Mouse (Mus musculus) forebrain, postnatal 0 days (tissue): ENCODE measurements around the gene Dchs1. TPM values are rescaled to one million over a fixed set of nuclear protein-coding genes. Genes with fewer than 3 reads are reported as not detected.
A peak's percentile ranks its signal among the peaks of the same experiment; 100 is the strongest.

Experiments
- ATAC-seq: fragments of 200-750 bp; cut with Nextera tagmentation; 2 replicates; pipeline ENCODE4 v1.8.0; 2017; ENCODE audit warnings: mild to moderate bottlenecking, moderate library complexity
- DNase-seq: peaks from one replicate; pipeline ENCODE4 v3.0.0-alpha.2; 2015
- H3K27ac ChIP-seq: fragments of 300-500 bp; sonication (generic); 2 replicates; pipeline ENCODE4 v1.5.1; 2014; ENCODE audit warnings: low read depth, mild to moderate bottlenecking, antibody characterized with exemption, low read length, moderate library complexity, mixed read lengths
- H3K27me3 ChIP-seq: fragments of 300-500 bp; sonication (generic); 2 replicates; pipeline ENCODE4 v1.6.1; 2014; ENCODE audit warnings: mild to moderate bottlenecking, low read length, mixed read lengths; ENCODE audit not compliant: insufficient read depth
- H3K36me3 ChIP-seq: fragments of 300-500 bp; sonication (generic); 2 replicates; pipeline ENCODE4 v1.6.1; 2014; ENCODE audit warnings: mild to moderate bottlenecking, moderate library complexity; ENCODE audit not compliant: insufficient read depth
- H3K4me1 ChIP-seq: fragments of 300-500 bp; sonication (generic); 2 replicates; pipeline ENCODE4 v1.6.1; 2014; ENCODE audit warnings: antibody characterized with exemption; ENCODE audit not compliant: insufficient read depth
- H3K4me2 ChIP-seq: fragments of 300-500 bp; sonication (generic); 2 replicates; pipeline ENCODE4 v1.6.1; 2014; ENCODE audit warnings: low read depth, mild to moderate bottlenecking, moderate library complexity
- H3K4me3 ChIP-seq: fragments of 300-500 bp; sonication (generic); 2 replicates; pipeline ENCODE4 v1.5.1; 2014; ENCODE audit warnings: low read depth, low read length, mixed read lengths
- H3K9ac ChIP-seq: fragments of 300-500 bp; sonication (generic); 2 replicates; pipeline ENCODE4 v1.6.1; 2014; ENCODE audit warnings: mild to moderate bottlenecking
- H3K9me3 ChIP-seq: fragments of 300-500 bp; sonication (generic); 2 replicates; pipeline ENCODE4 v1.6.1; 2016; ENCODE audit warnings: low read length
- CTCF ChIP-seq: sonication (generic); IDR thresholded peaks from 2 replicates; pipeline ENCODE4 v1.5.1; 2016; ENCODE audit warnings: antibody characterized with exemption, control low read depth, low read depth
- WGBS: fragments of 180-500 bp; shearing (Covaris S2); extraction: QIAGEN DNeasy Blood & Tissue Kit; methylation state at CpG from one replicate; pipeline ENCODE4 v1.1.7; 2014; 5-methylcytosine and 5-hydroxymethylcytosine counted together
- polyA plus RNA-seq: library from polyadenylated mRNA; unstranded; fragments of >200 nt; fragmentation: Nextera tagmentation; extraction: Ambion mirVana; gene quantifications from 2 replicates; pipeline ENCODE4 v1.2.1, GENCODE M21; 2015
- total RNA-seq: library from RNA; depleted of rRNA; stranded (reverse); fragments of >200 nt; gene quantifications from 2 replicates; pipeline ENCODE4 v1.2.3, GENCODE M21; 2014

Gene Dchs1
- total and polyA plus RNA-seq, 2 experiments from 2014 or later = 8.0 to 98.7 TPM

GRCm38 (mm10) chr7:105810877-105811489, 23.5 kb upstream of the Dchs1 start, which contains the start of gene Mrpl17:
TSS of gene Mrpl17 (minus strand) at chr7:105811099.
- Histone ChIP-seq H3K4me3 (peak within 1 kb of the TSS; percentile 80), H3K27ac (peak within 1 kb of the TSS; percentile 90), H3K9me3 (no peaks in the 10 kb centered on the region), H3K9ac (peak within 1 kb of the TSS; percentile 92), H3K4me1 (peaks cover 6% of the 10 kb centered on the region), H3K27me3 (no peaks in the 10 kb centered on the region), H3K36me3 (peaks cover 17% of the 10 kb centered on the region), H3K4me2 (peak within 1 kb of the TSS; percentile 70)
- WGBS = 4% methylated on average over 50 of the region's 52 CpGs
- DNase-seq (peak; percentile 100), ATAC-seq (peak; percentile 98)
- TF ChIP-seq CTCF = peak; percentile 93

GRCm38 (mm10) chr7:105810280-105810876, 22.9 kb upstream of the Dchs1 start:
- Histone ChIP-seq H3K27ac (peak overlapping the region; percentile 90), H3K4me1 (peaks cover 6% of the 10 kb centered on the region), H3K4me3 (peak overlapping the region; percentile 80), H3K4me2 (peak overlapping the region; percentile 70), H3K27me3 (no peaks in the 10 kb centered on the region), H3K36me3 (peaks cover 17% of the 10 kb centered on the region), H3K9me3 (no peaks in the 10 kb centered on the region), H3K9ac (peak overlapping the region; percentile 92)
- WGBS = 5% methylated on average over 37 of the region's 37 CpGs
- no peak for TF ChIP-seq CTCF
- ATAC-seq = peak; percentile 53
- DNase-seq = no peak

GRCm38 (mm10) chr7:105809836-105810235, 22.4 kb upstream of the Dchs1 start:
- Histone ChIP-seq H3K36me3 (peaks cover 17% of the 10 kb centered on the region), H3K9me3 (no peaks in the 10 kb centered on the region), H3K27ac (no peak overlapping the region), H3K4me2 (peak overlapping the region; percentile 70), H3K4me1 (peaks cover 6% of the 10 kb centered on the region), H3K4me3 (peak overlapping the region; percentile 80), H3K27me3 (no peaks in the 10 kb centered on the region), H3K9ac (peak overlapping the region; percentile 92)
- WGBS = 77% methylated on average over 7 of the region's 7 CpGs
- DNase-seq (no peak), ATAC-seq (no peak)
- no peak for TF ChIP-seq CTCF

- Histone ChIP-seq H3K9me3 (no peaks in the 10 kb centered on the region), H3K27ac (no peak overlapping the region), H3K4me3 (no peak overlapping the region), H3K36me3 (peaks cover 17% of the 10 kb centered on the region), H3K4me1 (peaks cover 6% of the 10 kb centered on the region), H3K9ac (no peak overlapping the region), H3K27me3 (no peaks in the 10 kb centered on the region), H3K4me2 (no peak overlapping the region)
- TF ChIP-seq CTCF = no peak
- DNase-seq = no peak
- no peak for ATAC-seq
- WGBS = 96% methylated on average over 1 of the region's 1 CpGs
These were observed 20.9 kb upstream of the Dchs1 start for GRCm38 (mm10) chr7:105808385-105808784.

GRCm38 (mm10) chr7:105806716-105807115, 19.3 kb upstream of the Dchs1 start:
- Histone ChIP-seq H3K27ac (no peak overlapping the region), H3K9me3 (no peaks in the 10 kb centered on the region), H3K4me1 (peaks cover 6% of the 10 kb centered on the region), H3K27me3 (no peaks in the 10 kb centered on the region), H3K36me3 (peaks cover 17% of the 10 kb centered on the region), H3K9ac (no peak overlapping the region), H3K4me2 (no peak overlapping the region), H3K4me3 (no peak overlapping the region)
- TF ChIP-seq CTCF = no peak
- ATAC-seq (no peak), DNase-seq (no peak)
- 60% methylated on average over 2 of the region's 2 CpGs for WGBS

GRCm38 (mm10) chr7:105806125-105806524, 18.7 kb upstream of the Dchs1 start:
- H3K9me3 ChIP-seq = no peaks in the 10 kb centered on the region
- H3K9ac ChIP-seq = no peak overlapping the region
- DNase-seq (no peak), ATAC-seq (no peak)
- H3K27ac ChIP-seq = no peak overlapping the region
- 80% methylated on average over 5 of the region's 5 CpGs for WGBS
- no peak overlapping the region for H3K4me2 ChIP-seq
- H3K27me3 ChIP-seq = no peaks in the 10 kb centered on the region
- no peak overlapping the region for H3K4me3 ChIP-seq
- no peak for TF ChIP-seq CTCF
- peaks cover 17% of the 10 kb centered on the region for H3K36me3 ChIP-seq
- H3K4me1 ChIP-seq = peaks cover 6% of the 10 kb centered on the region

- ATAC-seq = no peak
- Histone ChIP-seq H3K36me3 (peaks cover 3% of the 10 kb centered on the region; the same call in 1 of the 2 replicates), H3K27me3 (no peaks in the 10 kb centered on the region), H3K4me3 (no peak overlapping the region), H3K4me2 (no peak overlapping the region), H3K9ac (no peak overlapping the region), H3K27ac (no peak overlapping the region), H3K4me1 (no peaks in the 10 kb centered on the region), H3K9me3 (no peaks in the 10 kb centered on the region)
- TF ChIP-seq CTCF = no peak
- no peak for DNase-seq
These were observed 16.0 kb upstream of the Dchs1 start for GRCm38 (mm10) chr7:105803428-105803827.
